Mouse (Mus musculus) cortical plate, adult 2 months (tissue): ENCODE results near the gene Trank1.

ENCODE experiments used
- CTCF ChIP-seq: fragments of 200-500 bp; IDR thresholded peaks from 2 replicates; pipeline ENCODE4 v1.5.1; 2011; ENCODE audit warnings: mild to moderate bottlenecking, control low read depth, low read length; ENCODE audit not compliant: insufficient read depth; ENCODE audit errors: extremely low read depth
- POLR2A ChIP-seq: fragments of 200-500 bp; IDR thresholded peaks from 2 replicates; pipeline ENCODE4 v1.6.1; 2011; ENCODE audit warnings: mild to moderate bottlenecking, low read length, control low read depth; ENCODE audit not compliant: insufficient read depth; ENCODE audit errors: extremely low read depth

DNA sequence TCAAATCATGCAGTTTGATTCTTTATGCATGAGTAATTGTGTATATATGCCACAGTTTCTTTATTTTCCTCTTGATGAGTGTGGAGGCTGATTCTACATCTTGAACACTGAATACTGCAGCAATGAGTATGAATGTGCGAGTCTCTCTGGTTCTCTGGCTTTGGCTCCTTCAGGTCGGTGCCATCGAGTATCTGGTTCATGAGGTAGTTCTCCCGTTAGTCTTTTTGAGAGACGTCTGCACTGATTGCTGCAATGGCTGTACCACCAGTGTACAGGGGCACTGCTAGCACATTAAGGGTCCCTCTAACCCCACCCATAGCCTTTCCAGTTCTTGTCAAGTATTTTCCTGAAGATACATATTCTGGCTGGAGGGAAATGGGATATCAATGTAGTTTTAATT, 2.3 kb downstream of the Trank1 start:
- TF ChIP-seq POLR2A = no peak
- no peak for TF ChIP-seq CTCF
